Mouse (Mus musculus) heart, postnatal 0 days (tissue): ENCODE measurements around the gene Hspb2. TPM values are rescaled to one million over a fixed set of nuclear protein-coding genes. Genes with fewer than 3 reads are reported as not detected.

Experiments
- ATAC-seq: fragments of 200-750 bp; cut with Nextera tagmentation; 2 replicates; pipeline ENCODE4 v1.8.0; 2017; ENCODE audit warnings: low read depth, moderate number of reproducible peaks, moderate library complexity; ENCODE audit not compliant: insufficient read depth
- DNase-seq: peaks from one replicate; pipeline ENCODE4 v3.0.0-alpha.2; 2016; ENCODE audit warnings: low spot score
- H3K27ac ChIP-seq: fragments of 300-500 bp; sonication (generic); 2 replicates; pipeline ENCODE4 v1.5.1; 2014; ENCODE audit warnings: low read depth, mild to moderate bottlenecking
- H3K27me3 ChIP-seq: fragments of 300-500 bp; sonication (generic); 2 replicates; pipeline ENCODE4 v1.6.1; 2014; ENCODE audit warnings: low read length, mixed read lengths; ENCODE audit not compliant: control insufficient read depth, insufficient read depth
- H3K36me3 ChIP-seq: fragments of 300-500 bp; sonication (generic); replicated peaks from 2 replicates; pipeline ENCODE4 v1.6.1; 2014; ENCODE audit warnings: low read length, mixed read lengths; ENCODE audit not compliant: control insufficient read depth, insufficient read depth
- H3K4me1 ChIP-seq: fragments of 300-500 bp; sonication (generic); 2 replicates; pipeline ENCODE4 v1.6.1; 2014; ENCODE audit warnings: antibody characterized with exemption; ENCODE audit not compliant: control insufficient read depth, insufficient read depth
- H3K4me2 ChIP-seq: fragments of 300-500 bp; sonication (generic); 2 replicates; pipeline ENCODE4 v1.6.1; 2014; ENCODE audit warnings: low read depth, mild to moderate bottlenecking, low read length, moderate library complexity
- H3K4me3 ChIP-seq: fragments of 300-500 bp; sonication (generic); 2 replicates; pipeline ENCODE4 v1.5.1; 2014; ENCODE audit warnings: low read depth, low read length
- H3K9ac ChIP-seq: fragments of 300-500 bp; sonication (generic); replicated peaks from 2 replicates; pipeline ENCODE4 v1.6.1; 2014; ENCODE audit warnings: low read depth, low read length, mixed read lengths
- H3K9me3 ChIP-seq: fragments of 300-500 bp; sonication (generic); replicated peaks from 2 replicates; pipeline ENCODE4 v1.6.1; 2016; ENCODE audit warnings: low read length; ENCODE audit not compliant: control insufficient read depth
- CTCF ChIP-seq: IDR thresholded peaks from 2 replicates; pipeline ENCODE4 v1.5.1; 2016; ENCODE audit warnings: antibody characterized with exemption, control low read depth, low read depth
- EP300 ChIP-seq: IDR thresholded peaks from 2 replicates; pipeline ENCODE4 v1.6.1; 2016; ENCODE audit warnings: antibody characterized with exemption, low read depth
- WGBS: fragments of 180-500 bp; shearing (Covaris S2); extraction: QIAGEN DNeasy Blood & Tissue Kit; methylation state at CpG from one replicate; pipeline ENCODE4 v1.1.7; 2014; 5-methylcytosine and 5-hydroxymethylcytosine counted together
- polyA plus RNA-seq: library from polyadenylated mRNA; unstranded; fragments of >200 nt; fragmentation: Nextera tagmentation; extraction: Ambion mirVana; gene quantifications from 2 replicates; pipeline ENCODE4 v1.2.1, GENCODE M21; 2015
- total RNA-seq: library from RNA; depleted of rRNA; stranded (reverse); fragments of >200 nt; gene quantifications from 2 replicates; pipeline ENCODE4 v1.2.3, GENCODE M21; 2014; ENCODE audit warnings: low replicate concordance; rRNA removed

Hspb2 gene
- total and polyA plus RNA-seq, 2 experiments from 2014 or later = 241 to 313 TPM

DNA sequence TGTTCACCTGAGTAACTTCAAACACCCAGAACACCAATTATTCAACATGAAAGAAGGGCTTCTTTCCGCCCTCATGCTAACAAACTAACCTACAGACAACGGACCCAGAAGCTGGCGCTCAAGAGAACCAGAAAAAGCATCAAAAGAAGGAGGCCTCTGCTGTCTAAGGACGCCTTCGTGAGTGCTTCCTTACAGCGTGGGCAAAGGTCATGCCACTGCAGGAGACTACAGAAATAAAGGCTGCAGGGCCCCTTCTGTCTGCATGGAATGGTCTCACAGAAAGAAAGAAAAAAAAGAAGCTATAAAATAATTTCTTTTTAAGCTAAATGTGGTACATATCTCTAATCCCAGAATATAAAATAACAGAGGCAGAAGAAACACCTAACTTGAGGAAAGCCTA, 47.2 kb downstream of the Hspb2 start:
- H3K4me3 ChIP-seq = no peak overlapping the region
- no peaks in the 10 kb centered on the region for H3K27me3 ChIP-seq
- no peak overlapping the region for H3K4me2 ChIP-seq
- ATAC-seq (no peak), DNase-seq (no peak)
- H3K9ac ChIP-seq = no peak overlapping the region
- 78% methylated on average over 6 of the region's 6 CpGs for whole genome bisulfite sequencing
- peaks cover 13% of the 10 kb centered on the region; the same call in 1 of the 2 replicates for H3K36me3 ChIP-seq
- TF ChIP-seq CTCF = no peak
- no peak for TF ChIP-seq EP300
- no peaks in the 10 kb centered on the region for H3K9me3 ChIP-seq
- H3K27ac ChIP-seq = no peak overlapping the region
- no peaks in the 10 kb centered on the region for H3K4me1 ChIP-seq

Other genes starting within 250 kb of the Hspb2 start
- gene Pts, start 223.6 kb downstream of the Hspb2 start, total RNA-seq = 29.7 and 147 TPM in 2 replicates
- gene Pts, start 223.6 kb downstream of the Hspb2 start, polyA plus RNA-seq = 93.1 and 97.8 TPM in 2 replicates
- 0.46 and 2.4 TPM in 2 replicates for gene Il18, start 197.5 kb downstream of the Hspb2 start, total RNA-seq
- gene Il18, start 197.5 kb downstream of the Hspb2 start, polyA plus RNA-seq = 2.9 and 4.7 TPM in 2 replicates
- gene Bco2, start 197.2 kb downstream of the Hspb2 start, total RNA-seq = not detected in 2 replicates
- 0.07 TPM in 1 of 2 replicates, not detected in the other for gene Bco2, start 197.2 kb downstream of the Hspb2 start, polyA plus RNA-seq
- gene Tex12, start 191.0 kb downstream of the Hspb2 start, total RNA-seq = not detected in 2 replicates
- not detected in 2 replicates for gene Tex12, start 191.0 kb downstream of the Hspb2 start, polyA plus RNA-seq
- gene Sdhd, start 148.5 kb downstream of the Hspb2 start, total RNA-seq = 980 and 992 TPM in 2 replicates
- 1,236 and 1,240 TPM in 2 replicates for gene Sdhd, start 148.5 kb downstream of the Hspb2 start, polyA plus RNA-seq
- gene Timm8b, start 148.4 kb downstream of the Hspb2 start, total RNA-seq = 115 and 163 TPM in 2 replicates
- 445 and 461 TPM in 2 replicates for gene Timm8b, start 148.4 kb downstream of the Hspb2 start, polyA plus RNA-seq
- 0.27 TPM in 1 of 2 replicates, not detected in the other for gene Pih1d2, start 135.0 kb downstream of the Hspb2 start, total RNA-seq
- gene Pih1d2, start 135.0 kb downstream of the Hspb2 start, polyA plus RNA-seq = 1.2 and 1.5 TPM in 2 replicates
- gene Nkapd1, start 134.9 kb downstream of the Hspb2 start, total RNA-seq = 10.0 and 14.5 TPM in 2 replicates
- gene Nkapd1, start 134.9 kb downstream of the Hspb2 start, polyA plus RNA-seq = 13.4 and 14.3 TPM in 2 replicates
- gene Dlat, start 92.6 kb downstream of the Hspb2 start, total RNA-seq = 155 and 215 TPM in 2 replicates
- gene Dlat, start 92.6 kb downstream of the Hspb2 start, polyA plus RNA-seq = 203 and 204 TPM in 2 replicates
- gene Dixdc1, start 12.8 kb downstream of the Hspb2 start, total RNA-seq = 7.7 and 19.8 TPM in 2 replicates
- 6.9 and 7.1 TPM in 2 replicates for gene Dixdc1, start 12.8 kb downstream of the Hspb2 start, polyA plus RNA-seq
- 3.6 and 4.8 TPM in 2 replicates for gene 2310030G06Rik, start 5.8 kb downstream of the Hspb2 start, total RNA-seq
- gene 2310030G06Rik, start 5.8 kb downstream of the Hspb2 start, polyA plus RNA-seq = 10.6 and 11.0 TPM in 2 replicates
- gene Cryab, start 1.0 kb downstream of the Hspb2 start, total RNA-seq = 758 and 766 TPM in 2 replicates
- 1,736 and 1,781 TPM in 2 replicates for gene Cryab, start 1.0 kb downstream of the Hspb2 start, polyA plus RNA-seq
- gene Fdxacb1, start 15.9 kb upstream of the Hspb2 start, total RNA-seq = 7.4 and 10.0 TPM in 2 replicates
- gene Fdxacb1, start 15.9 kb upstream of the Hspb2 start, polyA plus RNA-seq = 7.9 and 8.1 TPM in 2 replicates
- gene Alg9, start 22.7 kb upstream of the Hspb2 start, total RNA-seq = 23.9 and 24.2 TPM in 2 replicates
- 11.4 and 11.9 TPM in 2 replicates for gene Alg9, start 22.7 kb upstream of the Hspb2 start, polyA plus RNA-seq
- 8.0 and 39.5 TPM in 2 replicates for gene 1110032A03Rik, start 23.2 kb upstream of the Hspb2 start, total RNA-seq
- gene 1110032A03Rik, start 23.2 kb upstream of the Hspb2 start, polyA plus RNA-seq = 32.6 and 36.8 TPM in 2 replicates
- gene Ppp2r1b, start 92.9 kb upstream of the Hspb2 start, total RNA-seq = 7.5 and 15.3 TPM in 2 replicates
- gene Ppp2r1b, start 92.9 kb upstream of the Hspb2 start, polyA plus RNA-seq = 15.3 and 17.8 TPM in 2 replicates